Mouse (Mus musculus) brain, embryonic 18.5 days (tissue): ENCODE results near the gene Olfr220.
A peak's percentile ranks its signal among the peaks of the same experiment; 100 is the strongest.

Experiments used
- DNase-seq: peaks from one replicate; pipeline ENCODE4 v3.0.0-alpha.2; 2012; ENCODE audit warnings: low read depth, low spot score

The Olfr220 gene

GRCm38 (mm10) chr1:174441782-174442181, at the start of gene Olfr220:
Gene Olfr220, plus strand, starts transcription at chr1:174442082.
- no peak for DNase-seq

GRCm38 (mm10) chr1:174422959-174423358, 18.9 kb upstream of the Olfr220 start:
- DNase-seq: no peak

- DNase-seq: no peak
Measured at GRCm38 (mm10) chr1:174423764-174424163, 18.1 kb upstream of the Olfr220 start, which contains the start of gene Olfr414. Gene Olfr414, plus strand, starts transcription at chr1:174424064.

- no peak for DNase-seq
Measured at GRCm38 (mm10) chr1:174426180-174426986, 15.5 kb upstream of the Olfr220 start.

GRCm38 (mm10) chr1:174427402-174427801, 14.5 kb upstream of the Olfr220 start:
- no peak for DNase-seq

GRCm38 (mm10) chr1:174428407-174428806, 13.5 kb upstream of the Olfr220 start:
- no peak for DNase-seq

- DNase-seq: no peak
Measured at GRCm38 (mm10) chr1:174434121-174434520, 7.8 kb upstream of the Olfr220 start.

GRCm38 (mm10) chr1:174455100-174455499, 13.2 kb downstream of the Olfr220 start:
- DNase-seq: no peak

- no peak for DNase-seq
Measured at GRCm38 (mm10) chr1:174465385-174465784, 23.5 kb downstream of the Olfr220 start.

GRCm38 (mm10) chr1:174466240-174466639, 24.4 kb downstream of the Olfr220 start:
- DNase-seq: no peak

- DNase-seq: peak; percentile 50
Measured at GRCm38 (mm10) chr1:174469736-174470135, 27.9 kb downstream of the Olfr220 start.

- DNase-seq: no peak
Measured at GRCm38 (mm10) chr1:174482567-174482966, 40.7 kb downstream of the Olfr220 start.

GRCm38 (mm10) chr1:174500064-174500463, 58.2 kb downstream of the Olfr220 start:
- DNase-seq: no peak
